Mouse (Mus musculus) Patski (cell line): ENCODE measurements at regions not wholly inside any gene's neighbourhood (a gene's known extent, or its start where the extent isn't known, plus 50 kb on each side); places are given as distances from the start of the nearest gene placed in this dataset.

Experiments used
- ATAC-seq: fragments of 100-300 bp; one replicate; pipeline ENCODE4 v1.8.0; 2021
- CTCF ChIA-PET: fragments of 350-600 bp; sonication (Branson Sonifier 250); formaldehyde crosslinking; loops from one replicate; lab custom pipeline; 2022; ENCODE audit warnings: inconsistent platforms; lab: Charles Lee
- POLR2A ChIA-PET: fragments of 350-600 bp; sonication (Branson Sonifier 250); formaldehyde crosslinking; loops from one replicate; lab custom pipeline; 2022; ENCODE audit warnings: antibody characterized with exemption, inconsistent platforms; lab: Charles Lee
- DNase-seq: peaks from one replicate; pipeline ENCODE4 v3.0.0-alpha.2; 2011; ENCODE audit warnings: low read depth, low spot score
- H3K27me3 ChIP-seq: fragments of 371-371 bp; one replicate; pipeline ENCODE4 v1.5.1; 2021
- CTCF ChIP-seq: fragments of 100-300 bp; IDR thresholded peaks from one replicate; pipeline ENCODE4 v1.5.1; 2021
- in situ Hi-C: fragments of 300-500 bp; cut with MboI; formaldehyde crosslinking; loops from 3 replicates; pipeline ENCODE4 v1.11.1; 2018; ENCODE audit warnings: low pct_unique_long_range_greater_than_20kb, mixed read lengths

DNA sequence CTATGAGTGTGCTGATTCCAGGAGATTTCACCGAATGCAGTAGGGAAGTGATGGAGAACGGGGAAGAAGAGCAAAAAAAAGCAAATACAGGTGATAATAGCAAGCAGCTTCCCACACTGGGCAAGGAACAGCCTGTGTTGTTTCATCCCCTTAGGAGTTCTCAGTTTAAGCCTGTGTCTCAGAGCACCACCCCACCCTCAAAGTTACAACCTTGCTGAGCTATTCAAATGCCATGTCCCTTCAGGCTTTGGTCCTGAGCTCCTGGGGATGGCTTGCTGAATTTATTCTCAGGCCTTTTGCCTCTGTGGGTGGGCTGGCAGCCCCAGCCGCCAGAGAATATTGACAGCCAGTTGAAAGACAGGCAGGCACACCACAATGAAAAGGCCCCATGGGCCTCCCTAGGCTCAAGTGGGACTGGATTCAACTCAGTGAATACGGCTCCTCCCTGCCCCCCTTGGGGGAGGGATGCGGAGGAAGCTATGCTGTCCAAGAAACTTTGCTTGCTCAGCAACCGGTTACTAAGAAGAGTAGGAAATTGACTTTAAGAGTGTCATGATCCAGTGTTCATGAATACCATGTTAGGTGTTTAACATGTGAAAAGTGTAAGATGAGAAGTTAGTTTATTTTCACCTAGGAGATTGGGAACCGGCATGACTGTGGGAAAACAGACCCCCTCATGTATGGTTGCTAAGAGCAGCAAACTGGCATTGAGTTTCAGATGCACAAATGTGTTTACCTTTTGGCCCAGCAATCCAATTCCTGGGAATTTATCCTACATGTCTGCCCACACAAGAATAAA is 142.5 kb upstream of the Egfl6 start:
- ChIA-PET POLR2A (no interaction called here), CTCF (interaction anchor here (1.3 kb wide), 1 partner anchor 29 kb away, joined by 3 read pairs; no protein-coding TSS in a partner anchor)
- ATAC-seq (no peak), DNase-seq (no peak)
- in situ Hi-C loops: no loop called here
- peaks cover 11% of the 10 kb centered on the region for H3K27me3 ChIP-seq
- TF ChIP-seq CTCF: no peak

DNA sequence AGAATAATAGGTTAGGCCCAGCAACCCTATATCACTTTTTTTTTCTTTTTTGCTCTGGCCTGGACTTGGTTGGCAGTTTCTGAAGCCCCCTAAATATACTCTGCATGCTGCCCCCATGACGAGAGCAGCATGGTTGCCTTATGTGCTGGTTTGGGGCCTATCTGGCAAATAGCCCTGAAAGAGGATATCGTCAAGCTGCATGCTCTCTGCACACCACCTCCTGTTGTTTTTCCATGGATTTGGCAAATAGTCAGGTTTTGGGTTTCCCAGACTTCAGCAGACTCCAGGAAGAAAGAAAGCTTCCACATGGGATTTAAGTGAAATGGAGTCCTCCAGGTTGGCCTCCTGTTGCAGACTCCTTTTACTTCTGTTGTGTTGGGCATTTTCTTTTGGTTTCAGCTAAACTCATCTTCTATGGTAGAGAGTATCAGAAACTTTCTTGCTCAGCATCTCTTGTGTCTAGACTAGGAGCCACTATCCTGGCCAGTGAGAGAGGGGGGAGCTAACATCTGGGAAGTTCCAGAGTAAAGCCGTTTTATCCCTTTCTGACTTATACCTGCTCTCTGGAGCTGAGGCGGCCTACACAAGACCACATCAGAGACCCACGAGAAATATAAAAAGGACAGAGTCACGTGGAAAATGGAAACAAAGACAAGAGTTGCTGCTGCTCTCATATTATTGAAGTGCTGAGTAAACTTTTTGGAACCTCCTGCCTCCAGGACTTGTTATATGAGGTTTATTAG is 140.4 kb upstream of the Egfl6 start:
- POLR2A ChIA-PET: no interaction called here
- in situ Hi-C loops: no loop called here

DNA sequence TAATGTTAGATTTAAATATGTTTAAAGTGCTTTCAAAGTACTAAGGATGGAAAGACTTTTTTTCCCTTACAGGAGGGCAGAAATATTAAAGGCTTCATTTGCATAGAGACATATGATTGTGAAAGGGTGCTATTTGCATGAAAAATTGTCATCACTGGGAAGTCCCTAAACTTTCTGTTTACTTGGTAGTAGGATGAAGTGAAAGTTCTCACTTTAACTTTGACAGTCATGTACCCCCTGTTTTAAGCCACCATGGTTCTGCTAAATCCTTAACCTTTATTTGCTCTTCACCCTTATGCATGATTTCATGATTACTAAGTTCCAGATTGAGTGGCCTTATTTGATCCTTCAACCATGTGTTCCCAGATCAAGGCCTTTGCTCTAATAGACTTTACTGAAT is 132.6 kb upstream of the Egfl6 start:
- DNase-seq: no peak
- POLR2A ChIA-PET: no interaction called here
- in situ Hi-C loops: no loop called here
- no peak for TF ChIP-seq CTCF
- H3K27me3 ChIP-seq: peaks cover 4% of the 10 kb centered on the region
- ATAC-seq: no peak
- CTCF ChIA-PET: no interaction called here

More for the DNA sequence above, 140.4 kb upstream of the Egfl6 start:
- H3K27me3 ChIP-seq: peaks cover 4% of the 10 kb centered on the region
- no peak for DNase-seq
- ATAC-seq: no peak
- no peak for TF ChIP-seq CTCF
- CTCF ChIA-PET: no interaction called here

DNA sequence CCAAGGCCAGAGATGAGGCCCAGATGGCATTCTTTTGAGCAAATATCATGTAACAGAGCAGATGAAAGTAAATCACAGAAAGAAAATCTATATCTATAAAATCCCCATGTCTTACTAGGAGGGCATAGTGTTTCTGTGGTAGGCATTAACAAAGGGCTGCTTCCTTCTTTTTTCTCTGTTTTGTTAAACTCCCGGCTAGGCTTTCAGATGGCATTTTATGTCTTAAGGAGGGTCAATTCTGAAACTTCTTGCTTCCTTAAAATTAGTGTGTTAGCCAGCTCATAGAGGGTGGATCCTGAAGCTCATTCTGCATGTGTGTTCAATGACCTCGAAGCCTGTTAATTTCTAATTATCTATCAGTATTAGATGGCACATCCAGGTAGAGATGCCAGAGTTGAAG is 123.8 kb upstream of the Egfl6 start:
- ATAC-seq (no peak), DNase-seq (no peak)
- no peak for TF ChIP-seq CTCF
- in situ Hi-C loops: no loop called here
- POLR2A ChIA-PET: no interaction called here
- no peaks in the 10 kb centered on the region for H3K27me3 ChIP-seq
- CTCF ChIA-PET: no interaction called here

DNA sequence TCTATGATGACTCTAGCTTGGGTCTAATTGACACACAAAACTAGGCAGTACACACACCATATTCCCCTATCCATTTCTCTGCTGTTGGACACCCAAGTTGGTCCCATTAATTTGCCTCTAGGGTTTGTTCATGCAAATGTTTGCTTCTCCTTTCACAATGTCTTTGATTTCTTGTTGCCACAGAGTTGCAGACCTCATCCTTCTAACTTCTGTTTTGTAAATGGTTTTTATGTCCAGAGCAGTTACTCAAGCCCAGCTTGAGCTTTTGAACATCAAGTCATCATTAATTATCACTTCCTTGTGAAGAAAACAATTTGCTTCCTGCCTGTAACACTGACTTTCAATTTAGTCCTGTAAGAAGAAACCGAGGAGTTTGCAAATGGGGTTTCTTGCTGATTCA is 122.6 kb upstream of the Egfl6 start:
- in situ Hi-C loops: no loop called here
- POLR2A ChIA-PET: no interaction called here
- TF ChIP-seq CTCF: no peak
- no peak for ATAC-seq
- CTCF ChIA-PET: interaction anchor here (0.7 kb wide), 1 partner anchor 103 kb away, joined by 3 read pairs; no protein-coding TSS in a partner anchor
- DNase-seq: no peak
- no peaks in the 10 kb centered on the region for H3K27me3 ChIP-seq

DNA sequence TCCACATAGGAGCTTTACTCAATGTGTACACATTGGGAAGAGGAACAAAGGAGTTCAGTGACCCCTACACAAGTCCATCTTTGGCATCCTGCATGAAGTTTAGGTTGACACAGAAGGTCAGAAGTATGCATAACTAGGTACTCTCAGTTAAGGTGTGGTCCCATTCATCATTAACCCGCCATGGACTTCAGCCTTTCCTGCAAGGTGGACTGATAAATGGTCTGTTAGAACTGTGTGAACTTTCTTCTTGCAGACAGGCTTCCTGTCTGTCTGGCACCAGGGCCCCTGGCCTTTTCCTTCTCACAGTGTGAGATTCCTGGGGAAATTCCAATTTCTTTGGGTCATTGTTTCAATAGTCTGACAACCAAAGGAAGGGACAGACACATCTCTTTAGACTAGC is 121.5 kb upstream of the Egfl6 start:
- ATAC-seq: no peak
- in situ Hi-C loops: no loop called here
- TF ChIP-seq CTCF: no peak
- no peaks in the 10 kb centered on the region for H3K27me3 ChIP-seq
- ChIA-PET POLR2A (no interaction called here), CTCF (no interaction called here)
- DNase-seq: no peak

DNA sequence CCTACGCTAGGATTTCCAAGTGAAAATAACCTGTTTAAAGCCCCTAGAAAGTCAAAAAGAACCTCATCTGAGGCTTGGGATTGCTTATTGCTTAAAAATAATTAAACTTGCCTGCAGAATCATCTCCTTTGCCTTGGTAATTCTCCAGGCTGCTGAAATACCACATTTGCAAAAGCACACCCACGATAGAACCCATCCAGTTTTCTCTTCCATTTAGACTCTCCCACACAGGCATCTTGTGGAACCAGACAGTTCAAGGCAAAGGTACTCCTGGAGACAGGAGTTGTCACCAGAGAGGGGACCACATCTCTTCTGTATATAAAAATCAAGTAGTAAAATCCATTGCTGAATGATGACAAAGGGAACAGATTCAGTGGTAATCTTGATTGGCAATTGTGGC is 118.8 kb upstream of the Egfl6 start:
- POLR2A ChIA-PET: no interaction called here
- CTCF ChIA-PET: no interaction called here
- TF ChIP-seq CTCF: no peak
- DNase-seq (no peak), ATAC-seq (no peak)
- peaks cover 6% of the 10 kb centered on the region for H3K27me3 ChIP-seq
- in situ Hi-C loops: no loop called here

DNA sequence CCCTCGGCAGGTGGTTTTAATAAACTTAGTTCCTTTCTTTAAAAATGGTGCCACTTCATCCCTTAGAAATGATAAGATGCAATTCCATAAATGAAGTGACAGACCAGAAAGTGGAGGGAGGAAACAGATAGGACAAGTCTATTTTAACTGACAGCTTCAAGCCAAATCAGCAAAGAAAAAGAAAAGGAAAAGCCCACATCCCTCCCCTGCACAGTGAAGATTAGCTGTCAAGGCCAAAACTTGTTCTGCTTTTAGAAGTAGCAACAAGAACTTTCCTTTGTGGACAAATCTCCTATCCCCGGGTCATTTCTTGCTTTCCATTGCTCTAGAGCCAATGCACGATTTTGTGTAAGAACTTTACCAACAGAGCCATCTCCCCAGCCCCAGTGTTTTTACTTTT is 108.7 kb upstream of the Egfl6 start:
- ATAC-seq: no peak
- peaks cover 6% of the 10 kb centered on the region for H3K27me3 ChIP-seq
- in situ Hi-C loops: no loop called here
- DNase-seq: no peak
- ChIA-PET POLR2A (no interaction called here), CTCF (no interaction called here)
- TF ChIP-seq CTCF: no peak

DNA sequence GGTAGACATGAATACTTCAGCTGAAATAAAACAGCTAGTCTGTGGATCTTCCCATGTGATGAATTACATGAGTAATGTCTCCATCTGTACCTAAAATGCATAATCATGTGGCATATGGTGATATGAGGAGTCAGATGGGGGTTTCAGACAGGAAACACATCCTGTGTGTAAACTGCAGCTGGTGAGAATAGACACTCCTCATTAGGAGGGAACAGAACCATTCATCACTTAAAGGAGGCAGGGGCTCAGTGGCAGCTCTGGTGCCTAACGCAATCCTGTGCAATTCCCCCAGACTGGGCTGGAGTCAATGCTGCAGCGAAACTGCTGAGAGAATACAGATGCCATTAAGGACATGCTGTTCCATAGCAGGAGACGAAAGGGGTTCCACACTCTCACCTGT is 103.3 kb upstream of the Egfl6 start:
- TF ChIP-seq CTCF: no peak
- in situ Hi-C loops: no loop called here
- CTCF ChIA-PET: no interaction called here

DNA sequence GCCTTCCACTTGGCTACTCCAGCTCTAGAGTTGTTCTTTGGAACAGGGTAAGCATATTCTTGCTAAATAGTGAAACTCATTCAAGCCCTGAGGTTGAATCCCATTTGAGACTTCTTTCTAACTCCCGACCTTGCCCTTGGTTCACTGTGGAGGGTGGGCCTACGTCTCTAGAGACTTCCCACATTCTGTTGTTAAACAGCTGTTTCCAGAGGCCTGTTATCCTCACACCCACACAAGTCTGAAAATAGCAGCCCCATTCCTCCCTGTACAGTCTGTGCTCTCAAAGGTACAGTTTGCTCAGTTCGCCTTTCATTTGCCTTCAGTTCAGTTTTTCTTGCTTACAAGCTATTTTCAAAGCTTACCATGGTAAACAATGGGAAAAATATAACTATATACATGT is 87.9 kb upstream of the Egfl6 start:
- ChIA-PET CTCF (no interaction called here), POLR2A (interaction anchor here (0.8 kb wide), 1 partner anchor 49 kb away, joined by 3 read pairs; no protein-coding TSS in a partner anchor)
- DNase-seq: no peak
- H3K27me3 ChIP-seq: peaks cover 5% of the 10 kb centered on the region
- in situ Hi-C loops: no loop called here
- no peak for TF ChIP-seq CTCF
- ATAC-seq: no peak

More for the DNA sequence above, 103.3 kb upstream of the Egfl6 start:
- DNase-seq (no peak), ATAC-seq (no peak)
- H3K27me3 ChIP-seq: peaks cover 12% of the 10 kb centered on the region
- POLR2A ChIA-PET: no interaction called here

DNA sequence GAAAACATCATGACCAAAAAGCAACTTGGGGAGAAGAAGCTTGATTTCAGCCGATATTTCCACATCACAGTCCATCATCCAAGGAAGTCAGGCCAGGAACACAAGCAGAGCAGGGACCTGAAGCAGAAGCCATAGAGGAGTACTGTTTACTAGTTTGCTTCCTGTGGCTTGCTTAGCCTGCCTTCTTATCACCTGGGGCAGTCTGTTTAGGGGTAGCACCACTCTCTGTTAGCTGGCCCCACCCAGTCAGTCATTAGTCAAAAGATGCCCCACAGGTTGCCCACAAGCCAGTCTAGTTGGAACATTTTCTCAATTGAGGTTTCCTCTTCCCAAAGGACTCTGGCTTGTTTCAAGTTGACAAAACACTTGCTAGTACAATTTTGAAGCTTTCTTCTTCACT is 87.1 kb upstream of the Egfl6 start:
- POLR2A ChIA-PET: no interaction called here
- in situ Hi-C loops: no loop called here
- no peak for DNase-seq
- TF ChIP-seq CTCF: no peak
- no peak for ATAC-seq
- CTCF ChIA-PET: interaction anchor here (0.9 kb wide), 1 partner anchor 11 kb away, joined by 3 read pairs; no protein-coding TSS in a partner anchor
- H3K27me3 ChIP-seq: peaks cover 5% of the 10 kb centered on the region
